Mouse (Mus musculus): Measurements from ENCODE around the gene Fnip2. TPM values are rescaled to one million over a fixed set of nuclear protein-coding genes. Genes with fewer than 3 reads are reported as not detected.
"Not testable (repeated sequence)": the region's sequence is repeated elsewhere in the genome, so short reads cannot be mapped to it uniquely, and the experiment has no call there.

The Fnip2 gene
- polyA plus RNA-seq, 1 experiment from 2014 or later, result 4.3 TPM

DNA sequence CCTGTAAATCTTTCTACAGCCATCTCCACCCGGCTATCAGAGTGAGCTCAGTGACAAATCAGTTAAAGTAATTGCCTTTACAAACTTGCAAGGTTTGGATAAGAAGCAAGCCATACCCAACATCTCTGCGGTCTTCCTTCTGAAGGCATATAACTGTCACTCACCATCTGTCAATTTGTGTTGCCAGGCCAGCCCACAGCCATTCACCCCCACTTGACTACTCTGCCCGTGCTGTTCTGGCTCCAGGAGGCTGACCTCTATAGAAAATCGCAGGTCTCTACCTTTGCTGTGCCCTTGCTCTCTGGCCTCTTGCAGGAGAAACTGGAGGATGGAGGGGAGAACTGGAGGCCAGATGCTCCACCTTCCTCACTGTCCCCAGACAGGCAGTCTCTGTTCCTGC lies 88.7 kb downstream of the Fnip2 start:
- H3K27ac ChIP-seq (replicated peaks), result no peak overlapping the region
- peaks cover 71% of the 10 kb centered on the region for H3K36me3 ChIP-seq
- H3K27me3 ChIP-seq (ENCODE audit: low read depth, poor library complexity, severe bottlenecking), result no peaks in the 10 kb centered on the region
- DNase-seq (ENCODE audit: low spot score), result no peak
- WGBS, result 90% methylated on average over 4 of the region's 4 CpGs
- H3K4me1 ChIP-seq, result peaks cover 10% of the 10 kb centered on the region; the same call in 1 of the 2 replicates
- H3K4me3 ChIP-seq, result no peak overlapping the region
- 0 out of 2 replicates have a peak, but pooled peaks cover 4% of the 10 kb centered on the region for H3K9me3 ChIP-seq (replicated peaks)

DNA sequence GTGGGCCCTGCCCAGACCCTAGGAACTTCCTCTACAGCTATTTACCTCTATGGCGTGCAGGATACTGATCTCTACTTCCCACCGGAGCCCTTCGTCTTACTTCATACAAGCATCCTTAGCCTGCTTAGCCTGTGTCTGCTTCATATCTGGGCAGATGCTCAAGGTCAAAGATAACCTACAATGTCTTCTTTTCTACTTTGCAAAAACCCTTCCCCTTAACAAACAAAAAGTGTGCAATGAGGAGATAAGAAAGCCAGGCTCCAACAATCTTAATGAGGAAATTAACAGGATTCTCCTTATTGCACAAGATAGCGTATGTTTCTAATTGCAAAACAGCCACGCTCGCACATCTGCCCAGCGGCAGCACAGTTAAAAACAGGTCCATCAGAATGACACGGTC lies 89.2 kb downstream of the Fnip2 start:
- DNase-seq (ENCODE audit: low spot score), result no peak
- Histone ChIP-seq H3K27me3 (ENCODE audit: low read depth, poor library complexity, severe bottlenecking) (no peaks in the 10 kb centered on the region), H3K27ac (replicated peaks) (no peak overlapping the region), H3K4me1 (peaks cover 15% of the 10 kb centered on the region), H3K36me3 (peaks cover 66% of the 10 kb centered on the region), H3K9me3 (replicated peaks) (0 out of 2 replicates have a peak, but pooled peaks cover 4% of the 10 kb centered on the region), H3K4me3 (no peak overlapping the region)
- WGBS, result 95% methylated on average over 8 of the region's 8 CpGs

DNA sequence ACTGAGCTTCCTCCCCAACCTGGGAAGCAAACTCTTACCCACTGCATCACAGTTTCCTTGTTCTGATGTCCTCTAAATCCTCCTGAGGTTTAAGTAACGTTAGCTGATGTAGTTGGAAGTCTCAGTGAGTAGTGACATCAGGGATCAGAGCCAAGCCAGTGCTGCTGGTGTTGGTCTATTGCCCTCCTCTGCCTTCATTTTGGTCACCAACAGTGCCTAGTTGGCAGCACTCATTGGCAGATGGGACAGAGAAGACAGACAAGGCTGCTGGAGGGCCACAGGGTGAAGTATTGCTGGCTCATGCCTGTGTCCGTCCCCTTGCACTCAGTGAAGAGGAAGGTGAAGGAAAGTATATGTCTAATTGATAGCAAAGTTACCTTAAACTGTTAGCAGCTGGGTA lies 91.6 kb downstream of the Fnip2 start:
- Histone ChIP-seq H3K36me3 (peaks cover 51% of the 10 kb centered on the region), H3K4me3 (no peak overlapping the region), H3K9me3 (replicated peaks) (no peaks in the 10 kb centered on the region), H3K27me3 (ENCODE audit: low read depth, poor library complexity, severe bottlenecking) (no peaks in the 10 kb centered on the region), H3K27ac (replicated peaks) (0 out of 2 replicates have a peak overlapping the region, but pooled peaks have one; percentile 6), H3K4me1 (peaks cover 15% of the 10 kb centered on the region)
- DNase-seq (ENCODE audit: low spot score), result no peak
- 89% methylated on average over 2 of the region's 2 CpGs for WGBS

DNA sequence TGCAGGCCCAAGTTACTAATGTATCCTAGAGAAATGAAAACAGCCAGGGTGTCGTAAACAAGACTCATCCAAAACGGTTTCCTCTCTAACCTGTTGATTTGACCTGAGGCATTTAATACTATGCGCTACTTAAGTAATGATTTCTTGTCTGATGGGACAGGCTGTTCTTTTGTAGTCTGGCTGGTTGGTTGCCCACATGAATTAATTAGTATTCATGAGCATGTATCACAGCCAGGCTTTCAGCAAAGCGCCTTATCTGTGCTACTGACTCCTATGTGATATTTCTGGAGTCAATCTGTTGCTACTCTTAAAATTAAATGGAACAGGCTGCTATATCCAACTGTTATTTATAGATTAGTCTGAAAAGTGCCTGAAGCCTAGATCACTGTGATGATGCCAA lies 92.7 kb downstream of the Fnip2 start:
- Histone ChIP-seq H3K27me3 (ENCODE audit: low read depth, poor library complexity, severe bottlenecking) (no peaks in the 10 kb centered on the region), H3K27ac (replicated peaks) (no peak overlapping the region), H3K4me1 (peaks cover 15% of the 10 kb centered on the region), H3K9me3 (replicated peaks) (no peaks in the 10 kb centered on the region), H3K36me3 (peaks cover 40% of the 10 kb centered on the region), H3K4me3 (no peak overlapping the region)
- WGBS, result 86% methylated on average over 4 of the region's 4 CpGs
- DNase-seq (ENCODE audit: low spot score), result no peak

DNA sequence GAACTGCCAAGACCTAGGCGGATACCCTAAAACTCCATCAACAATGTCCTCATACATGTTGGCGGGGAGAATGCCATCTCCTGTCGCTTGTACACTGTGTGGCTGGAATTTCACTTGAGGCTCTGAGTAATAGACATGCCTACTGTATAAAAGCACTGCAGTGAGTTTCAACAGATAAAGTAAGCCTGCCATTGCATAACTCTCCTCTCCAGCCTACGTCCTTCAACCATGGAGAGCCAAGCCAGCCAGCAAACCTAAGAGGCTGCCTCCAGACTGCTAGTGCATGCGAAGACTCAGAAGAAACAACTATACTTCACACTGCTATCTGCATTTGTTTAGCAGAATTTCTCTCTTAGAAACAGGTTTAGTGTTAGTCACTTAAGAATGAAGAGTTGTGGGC lies 95.2 kb downstream of the Fnip2 start:
- Histone ChIP-seq H3K4me3 (no peak overlapping the region), H3K27me3 (ENCODE audit: low read depth, poor library complexity, severe bottlenecking) (no peaks in the 10 kb centered on the region), H3K4me1 (peaks cover 15% of the 10 kb centered on the region), H3K36me3 (peaks cover 34% of the 10 kb centered on the region), H3K9me3 (replicated peaks) (no peaks in the 10 kb centered on the region), H3K27ac (replicated peaks) (no peak overlapping the region)
- WGBS, result 95% methylated on average over 5 of the region's 5 CpGs
- no peak for DNase-seq (ENCODE audit: low spot score)

DNA sequence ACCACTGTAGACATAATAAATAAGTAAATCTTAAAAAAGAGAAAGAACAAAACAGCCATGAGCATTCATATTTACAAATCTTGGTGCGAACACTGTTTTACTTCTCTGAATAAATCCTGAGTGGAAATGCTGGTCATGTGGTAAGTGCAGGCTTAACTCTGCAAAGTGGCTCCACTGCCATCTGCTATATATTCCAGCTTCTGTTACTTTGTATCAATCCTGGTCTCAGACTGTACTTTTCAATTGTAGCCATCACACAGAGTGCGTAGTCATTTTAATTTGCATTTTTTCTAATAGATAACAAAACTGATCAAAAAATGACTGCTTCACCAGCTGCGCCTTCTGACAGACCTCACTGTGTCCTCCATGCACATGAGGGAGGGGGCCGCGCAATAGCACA lies 98.2 kb downstream of the Fnip2 start:
- no peaks in the 10 kb centered on the region for H3K27me3 ChIP-seq (ENCODE audit: low read depth, poor library complexity, severe bottlenecking)
- whole genome bisulfite sequencing, result 95% methylated on average over 5 of the region's 5 CpGs

DNA sequence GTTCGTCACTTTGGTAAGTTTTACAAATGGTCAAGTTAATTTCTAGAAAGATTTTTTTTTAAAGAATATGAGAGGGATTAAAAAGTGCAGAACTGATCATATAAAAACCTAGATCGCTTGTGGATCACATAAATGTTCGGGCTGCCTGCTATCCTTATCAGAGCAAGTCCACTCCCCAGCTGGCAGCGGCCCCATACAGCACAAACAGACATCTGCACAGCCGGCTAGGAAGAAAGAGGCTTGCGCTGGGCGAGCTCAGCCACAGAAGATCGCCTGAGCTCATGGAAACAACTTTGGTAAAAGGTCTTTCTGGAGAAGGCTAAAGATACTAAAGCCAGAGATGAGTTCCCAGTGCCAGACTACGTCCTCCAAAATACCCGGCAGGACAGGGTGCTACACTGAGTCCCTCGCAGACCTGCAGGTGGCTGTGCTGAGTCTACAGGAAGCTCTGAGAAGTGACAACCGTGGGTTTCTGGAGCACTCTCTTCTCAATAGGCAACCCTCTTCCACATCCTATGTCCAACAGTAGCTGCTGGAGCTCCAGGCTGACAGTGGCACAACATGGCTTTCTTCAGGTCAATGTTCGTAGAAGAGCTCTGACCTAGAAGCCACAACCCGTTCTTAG lies 108.8 kb downstream of the Fnip2 start:
- peaks cover 10% of the 10 kb centered on the region; the same call in 1 of the 2 replicates for H3K27me3 ChIP-seq (ENCODE audit: low read depth, poor library complexity, severe bottlenecking)
- H3K36me3 ChIP-seq, result peaks cover 65% of the 10 kb centered on the region
- H3K4me3 ChIP-seq, result no peak overlapping the region
- no peak for DNase-seq (ENCODE audit: low spot score)
- no peaks in the 10 kb centered on the region for H3K9me3 ChIP-seq (replicated peaks)
- 95% methylated on average over 14 of the region's 14 CpGs for WGBS
- H3K4me1 ChIP-seq, result peaks cover 19% of the 10 kb centered on the region
- no peak overlapping the region for H3K27ac ChIP-seq (replicated peaks)

More for the DNA sequence above, 98.2 kb downstream of the Fnip2 start:
- H3K4me3 ChIP-seq, result no peak overlapping the region
- peaks cover 39% of the 10 kb centered on the region for H3K36me3 ChIP-seq
- peaks cover 6% of the 10 kb centered on the region; the same call in 1 of the 2 replicates for H3K4me1 ChIP-seq
- DNase-seq (ENCODE audit: low spot score), result no peak
- H3K9me3 ChIP-seq (replicated peaks), result no peaks in the 10 kb centered on the region
- H3K27ac ChIP-seq (replicated peaks), result no peak overlapping the region

DNA sequence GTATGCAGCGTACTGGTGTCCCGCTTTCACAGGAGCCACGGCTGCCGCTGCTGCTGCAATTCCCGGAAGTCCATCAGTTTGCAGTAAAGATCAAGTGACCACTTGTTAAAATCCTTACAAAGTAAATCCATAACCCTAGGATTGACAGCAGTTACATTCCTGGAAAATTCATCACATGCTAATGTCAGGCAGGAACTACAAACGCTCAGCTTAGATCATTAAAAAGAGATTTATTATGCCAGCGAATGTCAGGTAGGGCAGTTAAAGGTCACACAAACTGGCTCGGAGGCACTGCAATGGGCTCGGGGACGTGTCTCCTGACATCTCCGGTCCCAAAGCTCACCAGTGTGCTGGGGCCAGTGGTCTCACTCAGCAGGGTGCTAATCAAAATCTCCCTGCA lies 111.8 kb downstream of the Fnip2 start:
- Histone ChIP-seq H3K27me3 (ENCODE audit: low read depth, poor library complexity, severe bottlenecking) (peaks cover 5% of the 10 kb centered on the region; the same call in 1 of the 2 replicates), H3K4me3 (no peak overlapping the region), H3K36me3 (peaks cover 41% of the 10 kb centered on the region), H3K27ac (replicated peaks) (0 out of 2 replicates have a peak overlapping the region, but pooled peaks have one; percentile 23), H3K4me1 (peaks cover 39% of the 10 kb centered on the region), H3K9me3 (replicated peaks) (no peaks in the 10 kb centered on the region)
- DNase-seq (ENCODE audit: low spot score), result no peak
- 84% methylated on average over 11 of the region's 11 CpGs for WGBS

DNA sequence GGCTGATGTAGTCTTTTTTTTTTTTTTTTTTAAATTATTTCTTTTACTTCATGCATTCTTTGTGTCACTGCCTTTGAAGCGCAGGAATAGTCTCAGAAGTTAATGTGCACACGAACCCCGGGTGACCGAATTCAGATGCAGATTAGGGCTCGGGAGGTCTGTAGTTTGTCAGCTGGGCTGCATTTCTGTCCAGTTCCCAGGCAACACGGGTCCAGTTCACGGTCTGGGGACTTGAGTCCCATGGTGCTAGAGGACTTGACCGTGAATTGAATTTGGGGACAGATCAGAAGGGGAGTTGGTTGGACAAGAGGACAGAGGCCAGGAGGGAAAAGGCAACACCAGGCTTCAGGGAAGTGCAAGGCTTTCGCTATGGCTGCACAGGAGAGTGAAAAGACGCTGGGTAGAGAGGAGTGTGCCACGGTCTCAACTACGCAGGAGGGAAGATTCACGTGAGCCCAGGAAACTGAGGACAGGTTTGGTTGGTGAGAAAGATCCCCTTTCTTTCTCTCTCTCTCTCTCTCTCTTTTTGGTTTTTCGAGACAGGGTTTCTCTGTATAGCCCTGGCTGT lies 114.8 kb downstream of the Fnip2 start:
- Histone ChIP-seq H3K27ac (replicated peaks) (peak overlapping the region; percentile 75), H3K4me1 (peaks cover 38% of the 10 kb centered on the region), H3K4me3 (no peak overlapping the region), H3K27me3 (ENCODE audit: low read depth, poor library complexity, severe bottlenecking) (0 out of 2 replicates have a peak, but pooled peaks cover 5% of the 10 kb centered on the region), H3K9me3 (replicated peaks) (no peaks in the 10 kb centered on the region), H3K36me3 (peaks cover 19% of the 10 kb centered on the region)
- peak; percentile 80 for DNase-seq (ENCODE audit: low spot score)
- 45% methylated on average over 14 of the region's 14 CpGs for WGBS

DNA sequence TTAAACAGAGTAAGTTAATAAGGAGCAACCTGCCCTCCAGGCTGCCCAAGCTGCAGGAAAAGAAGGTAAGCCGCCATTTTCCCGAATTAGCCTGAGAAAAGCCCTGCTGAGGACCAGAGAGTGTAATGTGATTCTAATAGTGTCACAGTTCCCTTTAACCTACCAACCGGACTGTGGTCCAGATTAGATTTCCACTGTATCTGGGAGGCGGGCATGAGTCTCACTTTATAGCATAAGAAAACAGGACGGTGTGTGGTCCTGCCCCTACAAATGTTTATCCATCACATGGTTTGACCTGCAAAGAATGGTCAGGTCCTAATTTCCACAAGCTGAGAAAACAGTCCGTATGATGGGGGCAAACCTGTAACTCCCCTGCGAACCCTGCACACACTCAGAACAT lies 118.2 kb downstream of the Fnip2 start:
- Histone ChIP-seq H3K27me3 (ENCODE audit: low read depth, poor library complexity, severe bottlenecking) (no peaks in the 10 kb centered on the region), H3K36me3 (peaks cover 3% of the 10 kb centered on the region; the same call in 1 of the 2 replicates), H3K4me3 (no peak overlapping the region), H3K9me3 (replicated peaks) (no peaks in the 10 kb centered on the region), H3K4me1 (peaks cover 38% of the 10 kb centered on the region), H3K27ac (replicated peaks) (peak overlapping the region; percentile 56; the same call in 1 of the 2 replicates)
- 75% methylated on average over 7 of the region's 7 CpGs for WGBS
- no peak for DNase-seq (ENCODE audit: low spot score)

DNA sequence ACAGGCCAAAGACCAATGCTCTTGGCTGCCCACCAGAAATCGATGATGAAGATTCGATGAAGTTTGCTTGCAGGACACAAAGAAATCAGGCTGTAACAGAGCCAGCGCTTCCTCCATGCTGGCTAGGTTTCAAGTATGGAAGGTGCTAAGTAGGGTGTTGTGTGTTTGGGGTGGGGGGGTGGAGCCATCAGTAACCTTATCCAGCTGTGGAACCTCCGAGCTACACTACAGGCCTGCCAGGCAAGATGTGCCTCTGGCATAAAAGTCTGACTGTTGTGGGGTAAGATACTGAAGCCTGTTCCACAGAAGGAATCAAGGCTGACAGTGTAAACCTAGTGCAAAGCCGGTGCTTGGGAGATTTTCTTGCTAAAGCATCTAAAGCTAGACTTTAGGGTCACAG lies 119.2 kb downstream of the Fnip2 start:
- Histone ChIP-seq H3K4me3 (no peak overlapping the region), H3K27me3 (ENCODE audit: low read depth, poor library complexity, severe bottlenecking) (no peaks in the 10 kb centered on the region), H3K36me3 (no peaks in the 10 kb centered on the region), H3K27ac (replicated peaks) (peak overlapping the region; percentile 9; the same call in 1 of the 2 replicates), H3K9me3 (replicated peaks) (peaks cover 4% of the 10 kb centered on the region; the same call in 1 of the 2 replicates), H3K4me1 (peaks cover 28% of the 10 kb centered on the region)
- WGBS, result 90% methylated on average over 5 of the region's 5 CpGs
- no peak for DNase-seq (ENCODE audit: low spot score)

DNA sequence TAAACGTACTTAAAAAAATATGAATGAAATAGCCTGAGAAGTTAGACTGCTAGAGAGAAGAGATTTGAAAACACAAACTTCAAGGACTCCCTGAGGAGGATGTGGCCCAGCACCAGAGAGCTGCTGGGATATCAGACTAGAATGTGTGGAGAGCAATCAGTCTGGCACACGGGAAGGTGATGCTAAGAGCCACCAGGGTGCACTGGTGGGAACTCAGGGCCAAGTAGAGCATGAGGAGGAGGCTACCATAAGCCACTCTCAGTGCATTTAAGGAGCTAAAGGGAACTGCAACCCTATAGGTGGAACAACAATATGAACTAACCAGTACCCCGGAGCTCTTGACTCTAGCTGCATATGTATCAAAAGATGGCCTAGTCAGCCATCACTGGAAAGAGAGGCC lies 120.9 kb downstream of the Fnip2 start:
- peaks cover 12% of the 10 kb centered on the region for H3K4me1 ChIP-seq
- not testable (repeated sequence) for H3K27me3 ChIP-seq (ENCODE audit: low read depth, poor library complexity, severe bottlenecking); H3K9me3 ChIP-seq (replicated peaks); H3K4me3 ChIP-seq; H3K36me3 ChIP-seq; DNase-seq (ENCODE audit: low spot score); H3K27ac ChIP-seq (replicated peaks)
- WGBS, result 87% methylated on average over 3 of the region's 3 CpGs

DNA sequence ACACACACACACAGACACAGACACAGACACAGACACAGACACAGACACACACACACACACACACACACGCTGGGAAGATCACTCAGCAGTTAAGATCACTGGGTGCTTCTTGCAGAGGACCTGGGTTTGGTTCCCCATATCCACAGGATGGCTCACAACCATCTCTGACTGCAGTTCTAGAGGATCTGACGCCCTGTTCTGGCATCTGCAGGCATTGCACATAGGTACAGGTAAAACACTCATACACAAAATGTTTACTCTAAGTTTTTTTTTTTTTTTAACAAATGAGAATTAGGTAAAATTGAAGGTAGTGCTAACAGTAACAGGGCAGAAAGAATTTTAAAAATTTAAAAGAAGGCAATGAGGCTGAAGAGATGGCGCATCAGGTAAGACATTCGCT lies 121.5 kb downstream of the Fnip2 start:
- Histone ChIP-seq H3K9me3 (replicated peaks) (peaks cover 4% of the 10 kb centered on the region; the same call in 1 of the 2 replicates), H3K4me3 (no peak overlapping the region), H3K36me3 (no peaks in the 10 kb centered on the region), H3K27ac (replicated peaks) (no peak overlapping the region), H3K27me3 (ENCODE audit: low read depth, poor library complexity, severe bottlenecking) (no peaks in the 10 kb centered on the region), H3K4me1 (peaks cover 8% of the 10 kb centered on the region; the same call in 1 of the 2 replicates)
- 91% methylated on average over 4 of the region's 4 CpGs for WGBS
- DNase-seq (ENCODE audit: low spot score), result no peak

Measured in midbrain, embryonic 10.5 days (tissue).